ENCODE assay signal across 23 mouse cellular contexts in the genomic region with DNA sequence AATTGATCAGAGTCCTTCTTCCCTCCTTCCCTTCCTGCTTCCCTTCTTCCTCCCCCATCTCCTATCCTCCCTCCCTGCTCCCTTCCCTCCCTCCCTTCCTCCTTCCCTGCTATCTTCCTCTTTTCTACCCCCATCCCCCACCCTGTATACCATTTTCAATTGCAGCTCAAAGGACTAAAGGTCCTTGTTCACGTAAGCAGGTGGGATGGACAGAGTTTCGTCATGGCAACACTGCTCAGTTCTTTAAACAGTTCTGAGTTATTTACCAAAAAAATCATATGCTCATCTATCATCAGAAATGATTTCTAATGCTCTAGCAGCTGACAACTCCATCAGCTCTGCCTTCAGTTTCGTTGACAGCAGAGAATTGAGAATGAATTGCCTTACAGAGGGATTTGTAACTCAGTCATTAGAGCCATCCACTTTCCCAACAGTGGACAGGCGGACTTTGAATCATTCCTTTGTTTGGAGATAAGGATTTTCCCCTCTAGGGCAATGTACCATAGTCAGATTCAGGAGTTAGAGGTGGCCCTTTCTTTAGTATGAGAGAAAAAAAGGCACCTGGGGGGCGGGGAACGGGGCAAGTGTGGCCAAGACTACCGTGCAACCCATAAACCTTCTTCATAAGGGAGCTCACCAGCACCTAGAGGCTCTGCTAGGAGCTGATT.
DNase-seq lines count a peak whose midpoint lies in the region; ATAC-seq and TF ChIP-seq lines count a peak whose summit lies in the region.
"Had no signal": no experiment of that assay in that cellular context is flagged by ENCODE, and none has a peak within 500 bp of the region (broad histone marks: within the 10 kb centered on the region; RNA-seq: fewer than 3 reads in every experiment).

No protein-coding gene starts in this region.

- no peak for TF ChIP-seq POLR2A in liver, adult 2 months (IDR thresholded peaks at IDR 0.05; ENCODE audit: extremely low read depth, insufficient read depth, low read length)
- no peak for TF ChIP-seq POLR2A in small intestine, adult 2 months (IDR thresholded peaks at IDR 0.05; ENCODE audit: low read depth, low read length)

- TF ChIP-seq CTCF in liver, adult 2 months (IDR thresholded peaks at IDR 0.05; ENCODE audit: low read depth, low read length) = no peak
- TF ChIP-seq CTCF in intestine, postnatal 0 days (IDR thresholded peaks at IDR 0.05; ENCODE audit: low read depth) = no peak
- TF ChIP-seq CTCF in liver, embryonic 14.5 days (IDR thresholded peaks at IDR 0.05; ENCODE audit: low read depth) = no peak
- TF ChIP-seq CTCF in small intestine, adult 2 months (IDR thresholded peaks at IDR 0.05; ENCODE audit: extremely low read depth, insufficient read length, insufficient replicate concordance, low read depth, low read length) = no peak

- H3K9ac ChIP-seq in liver, adult 2 months (ENCODE audit: low read depth, low read length) = peak overlapping the region; percentile 4; the same call in 1 of the 2 replicates
- no peak overlapping the region for H3K9ac ChIP-seq in intestine, postnatal 0 days (ENCODE audit: low read depth, low read length)
- no peak overlapping the region for H3K9ac ChIP-seq in liver, embryonic 14.5 days (replicated peaks)
- H3K9ac ChIP-seq: embryonic facial prominence, embryonic 15.5 days; forebrain, postnatal 0 days; heart, embryonic 15.5 days; hindbrain, embryonic 13.5 days had no signal

- H3K79me2 ChIP-seq in liver, adult 2 months (ENCODE audit: control insufficient read depth, insufficient read depth, low read length) = no peaks in the 10 kb centered on the region

- no peaks in the 10 kb centered on the region for H3K27me3 ChIP-seq in liver, adult 2 months (ENCODE audit: control insufficient read depth, insufficient read depth, low read length)
- H3K27me3 ChIP-seq in intestine, postnatal 0 days (replicated peaks; ENCODE audit: control insufficient read depth, insufficient read depth, low read length) = no peaks in the 10 kb centered on the region
- H3K27me3 ChIP-seq in liver, embryonic 14.5 days (ENCODE audit: control insufficient read depth, insufficient read depth, low read length) = no peaks in the 10 kb centered on the region
- H3K27me3 ChIP-seq in small intestine, adult 2 months (ENCODE audit: control insufficient read depth, insufficient read depth, low read length) = no peaks in the 10 kb centered on the region
- H3K27me3 ChIP-seq: embryonic facial prominence, embryonic 15.5 days; Patski had no signal

- TF ChIP-seq EP300 in liver, embryonic 14.5 days (IDR thresholded peaks at IDR 0.05; ENCODE audit: low read depth) = no peak

- peak; percentile 80 for ATAC-seq in intestine, postnatal 0 days
- peak; percentile 65 for ATAC-seq in liver, embryonic 14.5 days (ENCODE audit: insufficient read depth)
- ATAC-seq: activated CD4-positive, CD25-positive, alpha-beta regulatory T cell, adult 4 months; forebrain, postnatal 0 days; Patski had no signal

- H3K4me3 ChIP-seq in liver, adult 2 months (ENCODE audit: insufficient read depth, low read depth, low read length) = no peak overlapping the region
- H3K4me3 ChIP-seq in intestine, postnatal 0 days (ENCODE audit: low read depth, low read length) = no peak overlapping the region
- H3K4me3 ChIP-seq in liver, embryonic 14.5 days (ENCODE audit: insufficient read depth in 1 of 2, low read depth in 2 of 2, low read length in 2 of 2) = no peak overlapping the region
- no peak overlapping the region for H3K4me3 ChIP-seq in small intestine, adult 2 months (ENCODE audit: low read depth, low read length)
- H3K4me3 ChIP-seq: embryonic facial prominence, embryonic 15.5 days; erythroblast, embryonic 14.5 days; heart, adult 2 months; heart, embryonic 15.5 days; hindbrain, embryonic 13.5 days had no signal

- H3K4me1 ChIP-seq in liver, adult 2 months (ENCODE audit: control insufficient read depth, insufficient read depth, low read length) = peaks cover 9% of the 10 kb centered on the region
- H3K4me1 ChIP-seq in intestine, postnatal 0 days (replicated peaks; ENCODE audit: control insufficient read depth, insufficient read depth, low read length) = no peaks in the 10 kb centered on the region
- H3K4me1 ChIP-seq in liver, embryonic 14.5 days (replicated peaks; ENCODE audit: control insufficient read depth in 2 of 2, insufficient read depth in 2 of 2, low read length in 1 of 2) = peaks cover 0 to 10% of the 10 kb centered on the region in 2 experiments; a peak in 2 of 4 replicates
- peaks cover 19% of the 10 kb centered on the region; the same call in 1 of the 2 replicates for H3K4me1 ChIP-seq in small intestine, adult 2 months (ENCODE audit: control insufficient read depth, insufficient read depth, insufficient read length, low read length)

- DNase-seq in liver, adult 2 months (ENCODE audit: extremely low read depth, low read depth, low spot score) = peak; percentile 95
- no peak for DNase-seq in liver
- DNase-seq in liver, embryonic 14.5 days (ENCODE audit: low read depth in 3 of 3, low spot score in 3 of 3) = peak; percentile 9 to 28 (median 18)
- DNase-seq in kidney, postnatal 14 days = no peak
- no peak for DNase-seq in layer of hippocampus, adult 8-10 months (ENCODE audit: low spot score in 2 of 2)
- DNase-seq in cerebellum, postnatal 14 days = no peak
- DNase-seq: adrenal gland, postnatal 36 days; cerebellum, adult 2 months; cerebellum, postnatal 10 days; embryo, embryonic 11 days; forebrain, postnatal 0 days; gastrocnemius, postnatal 14 days; heart, adult 2 months; heart, postnatal 14 days had no signal

- H3K27ac ChIP-seq in liver, adult 2 months (replicated peaks; ENCODE audit: insufficient read depth, low read depth, low read length) = peak overlapping the region; percentile 93
- H3K27ac ChIP-seq in intestine, postnatal 0 days (ENCODE audit: low read depth, low read length) = no peak overlapping the region
- no peak overlapping the region for H3K27ac ChIP-seq in liver, embryonic 14.5 days
- H3K27ac ChIP-seq in small intestine, adult 2 months (ENCODE audit: insufficient read depth, low read depth, low read length) = peak overlapping the region; percentile 74
- H3K27ac ChIP-seq: embryonic facial prominence, embryonic 15.5 days; heart, adult 2 months; heart, embryonic 15.5 days; hindbrain, embryonic 13.5 days had no signal

- H3K36me3 ChIP-seq in liver, adult 2 months (ENCODE audit: control insufficient read depth, insufficient read depth, low read length) = no peaks in the 10 kb centered on the region
- H3K36me3 ChIP-seq in intestine, postnatal 0 days (ENCODE audit: control insufficient read depth, insufficient read depth) = no peaks in the 10 kb centered on the region
- no peaks in the 10 kb centered on the region for H3K36me3 ChIP-seq in liver, embryonic 14.5 days (replicated peaks; ENCODE audit: control insufficient read depth, insufficient read depth, low read depth)
- H3K36me3 ChIP-seq in small intestine, adult 2 months (ENCODE audit: control insufficient read depth, insufficient read depth, low read length) = no peaks in the 10 kb centered on the region
- H3K36me3 ChIP-seq: embryonic facial prominence, embryonic 15.5 days; heart, embryonic 15.5 days; hindbrain, embryonic 13.5 days had no signal

- WGBS in liver, adult 2 months = 19% methylated on average over 7 of the region's 7 CpGs
- whole genome bisulfite sequencing in intestine, postnatal 0 days = 28% methylated on average over 7 of the region's 7 CpGs
- 41% methylated on average over 7 of the region's 7 CpGs for WGBS in liver, embryonic 14.5 days (ENCODE audit: insufficient replicate concordance)
- WGBS in small intestine, adult 2 months = 24% methylated on average over 7 of the region's 7 CpGs

- H3K9me3 ChIP-seq in intestine, postnatal 0 days (ENCODE audit: control insufficient read depth) = no peaks in the 10 kb centered on the region
- H3K9me3 ChIP-seq in liver, embryonic 14.5 days (ENCODE audit: control insufficient read depth, low read length) = no peaks in the 10 kb centered on the region
- H3K9me3 ChIP-seq: embryonic facial prominence, embryonic 15.5 days; heart, embryonic 15.5 days; hindbrain, embryonic 13.5 days had no signal

- peak overlapping the region; percentile 37 for H3K4me2 ChIP-seq in intestine, postnatal 0 days (replicated peaks; ENCODE audit: low read depth)
- H3K4me2 ChIP-seq in liver, embryonic 14.5 days (ENCODE audit: low read depth) = no peak overlapping the region
- H3K4me2 ChIP-seq: embryonic facial prominence, embryonic 15.5 days; heart, embryonic 11.5 days; heart, embryonic 15.5 days; hindbrain, embryonic 13.5 days had no signal

Comparison
In these comparisons a context has a peak if more than half of its experiments do, and no peak if none do; other contexts are left out.
1. DNase-seq: peak in liver, adult 2 months (single experiment) and liver, embryonic 14.5 days (3 of 3); none in liver (single experiment), kidney, postnatal 14 days (single experiment), layer of hippocampus, adult 8-10 months (0 of 2) and cerebellum, postnatal 14 days (0 of 2).
2. H3K27ac ChIP-seq: peak in liver, adult 2 months (single experiment) and small intestine, adult 2 months (single experiment); none in intestine, postnatal 0 days (single experiment) and liver, embryonic 14.5 days (single experiment).